8 mouse cellular contexts compared by ENCODE assay signal in genomic region chr10:71349290-71349689, GRCm38 (mm10). TPM values are rescaled to one million over a fixed set of nuclear protein-coding genes. Genes with fewer than 3 reads are reported as not detected.
DNase-seq lines count a peak whose midpoint lies in the region; ATAC-seq and TF ChIP-seq lines count a peak whose summit lies in the region.

No protein-coding gene starts in this region.

- 82% methylated on average over 1 of the region's 1 CpGs for WGBS in heart, embryonic 10.5 days
- 68% methylated on average over 1 of the region's 1 CpGs for WGBS in intestine, embryonic 15.5 days
- WGBS in midbrain, embryonic 11.5 days = 78% methylated on average over 1 of the region's 1 CpGs

- H3K36me3 ChIP-seq in heart, embryonic 10.5 days = 0 out of 2 replicates have a peak, but pooled peaks cover 4% of the 10 kb centered on the region
- no peaks in the 10 kb centered on the region for H3K36me3 ChIP-seq in intestine, embryonic 15.5 days
- H3K36me3 ChIP-seq in midbrain, embryonic 11.5 days (ENCODE audit: control insufficient read depth, insufficient read depth, low read length) = no peaks in the 10 kb centered on the region; the same call in 1 of the 2 replicates

- H3K4me3 ChIP-seq in heart, embryonic 10.5 days = peak overlapping the region; percentile 95; the same call in 1 of the 2 replicates
- peak overlapping the region; percentile 84; the same call in 1 of the 2 replicates for H3K4me3 ChIP-seq in bone marrow macrophage, adult 2 months (ENCODE audit: insufficient read depth, low read length)
- peak overlapping the region; percentile 89 for H3K4me3 ChIP-seq in intestine, embryonic 15.5 days (replicated peaks)
- no peak overlapping the region for H3K4me3 ChIP-seq in midbrain, embryonic 11.5 days (ENCODE audit: low read depth, low read length)

- no peak for ATAC-seq in intestine, embryonic 15.5 days
- ATAC-seq in midbrain, embryonic 11.5 days (ENCODE audit: low FRiP score) = no peak

- no peak for TF ChIP-seq POLR2A in bone marrow macrophage, adult 2 months (IDR thresholded peaks at IDR 0.05; ENCODE audit: borderline replicate concordance, low read depth, low read length)

- no peak for DNase-seq in heart, embryonic 10.5 days (ENCODE audit: low spot score)
- DNase-seq in heart, adult 9 months (ENCODE audit: low spot score in 2 of 2) = no peak
- no peak for DNase-seq in midbrain, embryonic 11.5 days (ENCODE audit: low spot score, missing footprints)
- no peak for DNase-seq in adrenal gland, adult 2 months
- DNase-seq in adrenal gland, postnatal 4 days (ENCODE audit: low spot score in 2 of 2) = no peak
- DNase-seq in right cerebral cortex, postnatal 10 days (ENCODE audit: low spot score in 2 of 2) = no peak

- peak overlapping the region; percentile 88; the same call in 1 of the 2 replicates for H3K9ac ChIP-seq in intestine, embryonic 15.5 days
- H3K9ac ChIP-seq in midbrain, embryonic 11.5 days (ENCODE audit: low read length) = peak overlapping the region; percentile 87; the same call in 1 of the 2 replicates

- TF ChIP-seq CTCF in bone marrow macrophage, adult 2 months (IDR thresholded peaks at IDR 0.05; ENCODE audit: low read depth, low read length) = no peak

- H3K9me3 ChIP-seq in heart, embryonic 10.5 days = no peaks in the 10 kb centered on the region
- H3K9me3 ChIP-seq in intestine, embryonic 15.5 days = no peaks in the 10 kb centered on the region
- no peaks in the 10 kb centered on the region for H3K9me3 ChIP-seq in midbrain, embryonic 11.5 days (ENCODE audit: control insufficient read depth, low read length)

- peaks cover 29% of the 10 kb centered on the region for H3K4me1 ChIP-seq in heart, embryonic 10.5 days
- peaks cover 24% of the 10 kb centered on the region for H3K4me1 ChIP-seq in bone marrow macrophage, adult 2 months (ENCODE audit: control insufficient read depth, insufficient read depth, low read length)
- H3K4me1 ChIP-seq in intestine, embryonic 15.5 days (replicated peaks) = peaks cover 18% of the 10 kb centered on the region
- H3K4me1 ChIP-seq in midbrain, embryonic 11.5 days (ENCODE audit: control insufficient read depth, insufficient read depth, low read length) = peaks cover 18% of the 10 kb centered on the region; the same call in 1 of the 2 replicates

- H3K27me3 ChIP-seq in heart, embryonic 10.5 days (ENCODE audit: insufficient read depth, poor library complexity, severe bottlenecking) = no peaks in the 10 kb centered on the region
- no peaks in the 10 kb centered on the region for H3K27me3 ChIP-seq in intestine, embryonic 15.5 days (replicated peaks)
- no peaks in the 10 kb centered on the region for H3K27me3 ChIP-seq in midbrain, embryonic 11.5 days (ENCODE audit: control insufficient read depth, insufficient read depth, low read length)

- peak overlapping the region; percentile 82 for H3K4me2 ChIP-seq in intestine, embryonic 15.5 days (replicated peaks)
- peak overlapping the region; percentile 94; the same call in 1 of the 2 replicates for H3K4me2 ChIP-seq in midbrain, embryonic 11.5 days

- no peak overlapping the region for H3K27ac ChIP-seq in heart, embryonic 10.5 days
- peak overlapping the region; percentile 73 for H3K27ac ChIP-seq in bone marrow macrophage, adult 2 months (ENCODE audit: insufficient read depth, low read depth, low read length)
- 0 out of 2 replicates have a peak overlapping the region, but pooled peaks have one; percentile 91 for H3K27ac ChIP-seq in intestine, embryonic 15.5 days
- no peak overlapping the region for H3K27ac ChIP-seq in midbrain, embryonic 11.5 days (ENCODE audit: low read depth, low read length)

RNA-seq across cellular contexts. Expression of gene Ipmk, which starts 1.7 kb away (rescaled TPM):
- polyA plus RNA-seq in heart, embryonic 10.5 days (2016; fragmentation: Nextera tagmentation; extraction: Ambion mirVana) = 10.6 and 11.7 TPM in 2 replicates
- polyA plus RNA-seq in bone marrow macrophage, adult 2 months (2012; ENCODE audit: insufficient read depth, insufficient read length, missing spikeins) = 18.3 and 19.0 TPM in 2 replicates
- polyA plus RNA-seq in intestine, embryonic 15.5 days (2015; fragmentation: Nextera tagmentation; extraction: Ambion mirVana) = 26.2 and 28.3 TPM in 2 replicates
- 24.8 and 24.9 TPM in 2 replicates for polyA plus RNA-seq in midbrain, embryonic 11.5 days (2014; fragmentation: Nextera tagmentation; extraction: Ambion mirVana)
- total RNA-seq in adrenal gland, adult 2 months (2021) = 10 to 100 TPM; 13.8 to 17.6 TPM
- 3.7 and 4.0 TPM in 2 replicates for polyA plus RNA-seq in adrenal gland, adult 2 months (2012; rRNA removed)
- 10 to 100 TPM; 19.9 to 21.5 TPM for total RNA-seq in adrenal gland, postnatal 4 days (2021)

RNA-seq across cellular contexts. Expression of gene Cisd1, which starts 4.5 kb away (rescaled TPM):
- 127 and 162 TPM in 2 replicates for polyA plus RNA-seq in heart, embryonic 10.5 days (2016; fragmentation: Nextera tagmentation; extraction: Ambion mirVana)
- polyA plus RNA-seq in bone marrow macrophage, adult 2 months (2012; ENCODE audit: insufficient read depth, insufficient read length, missing spikeins) = 15.1 and 19.4 TPM in 2 replicates
- 115 and 118 TPM in 2 replicates for polyA plus RNA-seq in intestine, embryonic 15.5 days (2015; fragmentation: Nextera tagmentation; extraction: Ambion mirVana)
- 152 and 155 TPM in 2 replicates for polyA plus RNA-seq in midbrain, embryonic 11.5 days (2014; fragmentation: Nextera tagmentation; extraction: Ambion mirVana)
- 100 to 1,000 TPM in 1 of 2 experiments, 10 to 100 TPM in 1; 86.9 to 105 TPM for total RNA-seq in adrenal gland, adult 2 months (2021)
- polyA plus RNA-seq in adrenal gland, adult 2 months (2012; rRNA removed) = 155 and 161 TPM in 2 replicates
- 10 to 100 TPM; 47.8 to 55.9 TPM for total RNA-seq in adrenal gland, postnatal 4 days (2021)

Comparison
In these comparisons a context has a peak if more than half of its experiments do, and no peak if none do; other contexts are left out.
1. H3K27ac ChIP-seq: peak in bone marrow macrophage, adult 2 months (single experiment) and intestine, embryonic 15.5 days (single experiment); none in heart, embryonic 10.5 days (single experiment) and midbrain, embryonic 11.5 days (single experiment).